In genomic region chr9:113992810-113993209, GRCm38 (mm10) we compare ENCODE assay signal across 35 mouse cellular contexts.
"Had no signal": no experiment of that assay in that cellular context is flagged by ENCODE, and none has a peak within 500 bp of the region (broad histone marks: within the 10 kb centered on the region; RNA-seq: fewer than 3 reads in every experiment).

No protein-coding gene starts in this region.

- H3K4me2 ChIP-seq: heart, embryonic 11.5 days; heart, embryonic 12.5 days; heart, embryonic 13.5 days; heart, embryonic 15.5 days; hindbrain, embryonic 12.5 days; hindbrain, embryonic 13.5 days; hindbrain, embryonic 14.5 days; hindbrain, embryonic 15.5 days; intestine, embryonic 15.5 days; kidney, embryonic 15.5 days had no signal

- H3K4me1 ChIP-seq: heart, embryonic 12.5 days; heart, embryonic 13.5 days; heart, embryonic 15.5 days; hindbrain, embryonic 10.5 days; hindbrain, embryonic 15.5 days; intestine, embryonic 15.5 days had no signal

- DNase-seq: heart, postnatal 10 days; heart, postnatal 14 days; heart, postnatal 36 days; heart, postnatal 4 days; kidney, adult 11 months; kidney, adult 18-20 months; kidney, adult 2 months; kidney, adult 8-10 months; kidney, adult 9 months; kidney, postnatal 10 days; kidney, postnatal 14 days; kidney, postnatal 25 days; kidney, postnatal 36 days; kidney, postnatal 4 days; layer of hippocampus, adult 9-11 months; layer of hippocampus, postnatal 36 days had no signal

- H3K27me3 ChIP-seq: heart, embryonic 15.5 days; hindbrain, embryonic 12.5 days; hindbrain, embryonic 13.5 days; hindbrain, embryonic 15.5 days; intestine, embryonic 15.5 days; kidney, embryonic 15.5 days had no signal

- H3K9me3 ChIP-seq: heart, embryonic 10.5 days; heart, embryonic 12.5 days; heart, embryonic 13.5 days; heart, embryonic 15.5 days; hindbrain, embryonic 10.5 days; hindbrain, embryonic 12.5 days; hindbrain, embryonic 13.5 days; hindbrain, embryonic 15.5 days; intestine, embryonic 15.5 days; kidney, embryonic 15.5 days had no signal

- H3K9ac ChIP-seq: heart, embryonic 12.5 days; heart, embryonic 13.5 days; heart, embryonic 15.5 days; hindbrain, embryonic 12.5 days; hindbrain, embryonic 13.5 days; hindbrain, embryonic 14.5 days; hindbrain, embryonic 15.5 days; intestine, embryonic 15.5 days; kidney, embryonic 15.5 days had no signal

- H3K4me3 ChIP-seq: heart, embryonic 10.5 days; heart, embryonic 12.5 days; heart, embryonic 13.5 days; heart, embryonic 15.5 days; hindbrain, embryonic 10.5 days; hindbrain, embryonic 12.5 days; hindbrain, embryonic 13.5 days; hindbrain, embryonic 15.5 days; intestine, embryonic 15.5 days; kidney, embryonic 15.5 days; layer of hippocampus, adult 2 months had no signal

- H3K27ac ChIP-seq: heart, embryonic 10.5 days; heart, embryonic 13.5 days; heart, embryonic 15.5 days; hindbrain, embryonic 10.5 days; hindbrain, embryonic 12.5 days; hindbrain, embryonic 13.5 days; hindbrain, embryonic 14.5 days; hindbrain, embryonic 15.5 days; hindbrain, postnatal 0 days; intestine, embryonic 15.5 days; kidney, embryonic 15.5 days; kidney, postnatal 0 days; layer of hippocampus, adult 2 months had no signal

- H3K36me3 ChIP-seq: heart, embryonic 10.5 days; heart, embryonic 12.5 days; heart, embryonic 13.5 days; heart, embryonic 15.5 days; hindbrain, embryonic 10.5 days; hindbrain, embryonic 12.5 days; intestine, embryonic 15.5 days; kidney, embryonic 15.5 days had no signal

- ATAC-seq: hindbrain, embryonic 16.5 days; hindbrain, postnatal 0 days; inflammation-experienced regulatory T-cells, adult 6 months; intestine, embryonic 15.5 days; intestine, embryonic 16.5 days; intestine, postnatal 0 days had no signal
